Mouse (Mus musculus) kidney, postnatal 25 days (tissue): ENCODE results near the gene Slc8a1.

Experiments
- DNase-seq, 2 experiments: peaks; one replicate each; pipeline ENCODE4 v3.0.0; 2021; ENCODE audit warnings: mixed read lengths in 2 of 2

The Slc8a1 gene

GRCm38 (mm10) chr17:81416361-81417114 is 321.6 kb downstream of the Slc8a1 start:
- DNase-seq: peak; percentile 36 to 54

- no peak for DNase-seq
Measured at GRCm38 (mm10) chr17:81412736-81413135, 325.4 kb downstream of the Slc8a1 start.

GRCm38 (mm10) chr17:81404225-81404624 is 334.0 kb downstream of the Slc8a1 start:
- no peak for DNase-seq

- no peak for DNase-seq
Measured at GRCm38 (mm10) chr17:81403121-81403520, 335.1 kb downstream of the Slc8a1 start.

GRCm38 (mm10) chr17:81402636-81403035 is 335.5 kb downstream of the Slc8a1 start:
- DNase-seq: no peak

GRCm38 (mm10) chr17:81400377-81400776 is 337.8 kb downstream of the Slc8a1 start:
- DNase-seq: no peak

GRCm38 (mm10) chr17:81397434-81397833 is 340.7 kb downstream of the Slc8a1 start:
- no peak for DNase-seq

- DNase-seq: no peak
Measured at GRCm38 (mm10) chr17:81394124-81394523, 344.1 kb downstream of the Slc8a1 start.

- DNase-seq: no peak
Measured at GRCm38 (mm10) chr17:81393040-81393439, 345.1 kb downstream of the Slc8a1 start.

GRCm38 (mm10) chr17:81391478-81391877 is 346.7 kb downstream of the Slc8a1 start:
- DNase-seq: no peak

GRCm38 (mm10) chr17:81390790-81391189 is 347.4 kb downstream of the Slc8a1 start:
- DNase-seq: no peak

GRCm38 (mm10) chr17:81386118-81386517 is 352.1 kb downstream of the Slc8a1 start:
- DNase-seq: no peak

GRCm38 (mm10) chr17:81385476-81385875 is 352.7 kb downstream of the Slc8a1 start:
- no peak for DNase-seq

- peak; percentile 61 to 78 for DNase-seq
Measured at GRCm38 (mm10) chr17:81383461-81383860, 354.7 kb downstream of the Slc8a1 start.

GRCm38 (mm10) chr17:81378436-81378835 is 359.7 kb downstream of the Slc8a1 start:
- no peak for DNase-seq

- DNase-seq: no peak
Measured at GRCm38 (mm10) chr17:81377757-81378299, 360.3 kb downstream of the Slc8a1 start.

- DNase-seq: no peak
Measured at GRCm38 (mm10) chr17:81377195-81377594, 361.0 kb downstream of the Slc8a1 start.

GRCm38 (mm10) chr17:81375901-81376300 is 362.3 kb downstream of the Slc8a1 start:
- DNase-seq: no peak

GRCm38 (mm10) chr17:81369036-81369435 is 369.1 kb downstream of the Slc8a1 start:
- no peak for DNase-seq

GRCm38 (mm10) chr17:81368503-81368902 is 369.7 kb downstream of the Slc8a1 start:
- DNase-seq: no peak

GRCm38 (mm10) chr17:81363368-81363767 is 374.8 kb downstream of the Slc8a1 start:
- DNase-seq: no peak

- DNase-seq: no peak
Measured at GRCm38 (mm10) chr17:81360571-81360970, 377.6 kb downstream of the Slc8a1 start.

- DNase-seq: no peak
Measured at GRCm38 (mm10) chr17:81360032-81360431, 378.1 kb downstream of the Slc8a1 start.

GRCm38 (mm10) chr17:81336024-81336754 is 402.0 kb downstream of the Slc8a1 start:
- no peak for DNase-seq
